Mouse (Mus musculus): ENCODE measurements at regions not wholly inside any gene's neighbourhood (a gene's known extent, or its start where the extent isn't known, plus 50 kb on each side); places are given as distances from the start of the nearest gene placed in this dataset.
"Not testable (repeated sequence)": the region's sequence is repeated elsewhere in the genome, so short reads cannot be mapped to it uniquely, and the experiment has no call there.

DNA sequence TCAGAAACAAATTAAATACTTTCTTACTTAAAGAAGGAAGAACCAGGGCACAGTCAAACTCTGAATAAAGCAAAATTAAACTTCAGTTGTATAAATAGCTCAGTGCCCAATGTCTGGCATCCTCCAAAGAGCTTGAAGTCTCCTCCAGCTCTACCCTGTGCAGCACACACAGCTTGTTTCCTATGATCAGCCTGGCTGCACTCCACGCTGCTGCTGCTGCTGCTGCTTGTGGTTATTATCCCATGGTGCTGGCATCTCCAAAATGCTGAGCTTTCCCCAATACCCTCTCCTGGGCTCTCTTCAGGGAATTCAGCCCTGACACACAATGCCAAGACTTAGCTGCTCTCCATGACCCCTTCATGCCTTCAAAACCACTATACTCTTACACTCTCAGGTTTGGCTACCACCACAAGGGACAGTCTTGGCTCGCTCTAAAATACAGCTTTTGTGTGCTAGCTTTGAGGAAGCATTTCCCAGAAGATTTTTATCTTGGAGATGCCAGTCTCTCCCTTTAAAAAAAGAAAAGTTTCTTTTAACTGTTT is 121.0 kb downstream of the Rab10 start:
- ATAC-seq, result not testable (repeated sequence)

DNA sequence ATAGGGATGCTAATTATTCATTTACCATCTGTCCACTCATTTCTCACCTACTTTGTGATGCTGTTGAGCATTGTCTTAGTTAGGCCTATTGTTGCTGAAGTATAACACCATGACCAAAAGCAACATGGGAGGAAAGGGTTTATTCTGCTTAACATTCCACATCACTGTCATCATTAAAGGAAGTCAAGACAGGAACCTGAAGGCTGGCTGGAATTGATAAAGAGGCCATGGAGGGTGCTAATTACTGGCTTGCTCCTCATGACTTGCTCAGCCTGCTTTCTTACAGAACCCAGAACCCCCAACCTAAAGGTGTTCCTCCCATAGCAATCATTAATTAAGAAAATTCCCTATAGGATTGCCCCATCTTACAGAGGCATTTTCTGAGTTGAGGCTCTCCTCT is 121.6 kb downstream of the Rab10 start:
- ATAC-seq, result no peak

DNA sequence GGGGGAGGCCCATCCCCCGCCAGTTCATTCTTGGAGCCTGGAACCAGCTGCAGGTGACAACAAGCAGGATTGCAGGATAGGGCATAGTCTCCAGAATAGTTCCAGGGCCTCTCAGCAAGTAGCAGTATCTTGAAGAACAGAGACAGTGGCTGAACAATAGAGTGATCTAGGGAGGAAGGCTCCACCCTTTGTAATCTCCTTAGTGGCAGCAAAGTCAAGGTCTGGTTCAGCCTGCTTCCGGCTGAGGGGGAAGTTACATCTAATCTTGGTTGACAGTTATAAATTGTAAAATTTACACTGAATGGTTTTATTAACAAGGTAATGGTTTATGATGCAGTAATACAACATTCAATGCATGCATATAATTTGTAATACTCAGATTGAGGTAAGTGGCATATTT is 136.4 kb downstream of the Rab10 start:
- no peak for ATAC-seq

DNA sequence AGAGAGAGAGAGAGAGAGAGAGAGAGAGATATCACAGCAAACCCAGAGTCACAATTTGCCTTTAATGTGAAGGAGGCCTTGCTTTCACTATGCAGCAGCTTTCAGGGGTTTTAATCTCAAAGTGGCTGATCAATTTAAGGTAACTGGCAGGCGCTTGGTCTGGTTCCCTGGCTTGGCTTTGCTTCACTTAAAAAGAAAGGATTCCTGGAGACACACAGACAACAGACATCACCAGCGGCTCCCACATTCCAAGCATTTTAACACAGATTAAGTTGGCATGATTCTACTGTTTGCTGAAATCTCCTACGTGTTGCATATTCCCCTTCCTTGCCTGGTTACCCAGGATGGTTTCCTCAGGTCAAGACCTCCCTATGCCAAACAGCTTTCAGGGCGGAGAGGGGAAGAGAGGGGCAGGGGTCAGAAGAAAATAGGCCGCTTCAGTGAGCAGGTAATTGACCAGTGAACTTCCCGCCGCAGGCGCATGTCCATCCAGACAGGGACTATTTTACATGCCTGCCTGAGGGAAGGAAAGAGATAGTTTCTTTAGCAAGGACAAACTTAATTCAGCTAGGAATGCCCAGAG is 140.0 kb downstream of the Rab10 start:
- ATAC-seq, result not testable (repeated sequence)

DNA sequence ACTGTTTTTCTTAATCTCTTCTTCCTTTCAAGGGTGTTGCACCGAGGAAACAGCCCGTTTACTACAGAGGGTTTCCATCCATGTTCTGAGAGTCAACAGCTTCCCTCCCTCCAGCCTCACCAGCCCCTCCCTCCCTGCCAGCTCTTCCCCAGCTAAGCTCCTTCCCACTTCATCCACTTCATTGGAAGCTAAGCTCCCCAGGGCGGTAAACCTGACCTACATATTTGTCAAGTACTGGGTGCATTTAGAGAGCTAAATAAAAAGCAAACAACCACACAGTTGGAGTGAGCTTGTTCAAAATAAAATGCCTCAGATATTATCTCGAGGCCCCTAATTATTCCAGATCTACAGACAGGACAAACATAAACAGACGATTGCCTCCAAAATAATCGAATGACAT is 148.1 kb downstream of the Rab10 start:
- ATAC-seq, result not testable (repeated sequence)

DNA sequence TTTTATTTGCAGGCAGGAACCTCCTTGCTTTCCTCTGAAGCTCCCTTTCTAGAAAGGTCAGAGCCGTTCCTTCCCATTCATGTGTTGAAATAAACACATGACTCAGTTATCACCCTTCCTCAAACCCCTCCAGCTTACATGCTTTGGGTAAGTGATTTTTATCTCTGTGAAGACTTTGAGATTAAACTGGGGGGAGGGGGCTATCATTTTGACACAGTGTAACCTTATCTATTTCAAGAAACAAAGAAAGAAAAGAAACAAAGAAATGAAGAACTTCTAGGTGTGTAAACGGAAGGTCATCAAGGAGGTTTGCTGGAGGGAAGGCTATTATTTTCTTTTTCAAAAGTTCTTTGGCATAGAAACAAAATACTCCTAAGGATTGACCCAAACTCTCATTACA is 151.0 kb downstream of the Rab10 start:
- not testable (repeated sequence) for ATAC-seq

DNA sequence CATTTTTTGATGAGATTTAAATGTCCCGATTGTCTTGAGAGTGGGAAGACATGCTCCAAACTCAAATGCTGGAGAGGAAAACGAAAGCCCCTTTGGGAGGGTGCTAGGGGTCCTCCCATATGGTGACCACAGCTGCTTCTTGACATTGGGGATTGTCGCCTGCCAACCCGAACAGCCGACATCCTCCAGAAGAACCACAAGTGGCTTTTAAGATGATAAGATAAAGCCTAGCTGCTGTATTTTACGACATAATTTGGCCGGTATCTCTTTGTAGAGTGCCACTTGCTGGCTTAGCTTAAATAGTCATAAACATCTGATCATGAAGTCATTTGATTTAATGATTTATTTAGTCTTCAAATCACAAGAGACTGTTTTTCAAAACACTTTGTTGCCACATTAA is 156.1 kb downstream of the Rab10 start:
- not testable (repeated sequence) for ATAC-seq

DNA sequence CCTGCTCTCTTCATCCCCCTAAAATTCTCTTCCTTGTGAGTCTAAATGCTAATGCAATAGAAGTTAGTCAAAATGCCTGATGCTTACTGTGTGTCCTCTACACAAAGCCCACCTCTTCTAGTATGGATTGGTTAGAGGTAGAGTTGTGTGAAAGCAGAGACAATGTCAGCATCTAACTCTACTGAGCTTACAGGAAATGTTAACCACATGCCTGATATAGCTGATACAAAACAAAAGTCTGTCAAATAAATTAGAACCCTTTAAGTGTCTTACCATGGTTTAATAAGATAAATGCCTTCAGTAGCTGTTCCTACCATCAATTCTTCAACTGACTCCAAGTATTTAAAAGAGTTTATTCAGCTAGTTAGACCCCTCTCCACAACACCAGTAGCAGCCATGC is 177.2 kb downstream of the Rab10 start:
- ATAC-seq, result not testable (repeated sequence)

DNA sequence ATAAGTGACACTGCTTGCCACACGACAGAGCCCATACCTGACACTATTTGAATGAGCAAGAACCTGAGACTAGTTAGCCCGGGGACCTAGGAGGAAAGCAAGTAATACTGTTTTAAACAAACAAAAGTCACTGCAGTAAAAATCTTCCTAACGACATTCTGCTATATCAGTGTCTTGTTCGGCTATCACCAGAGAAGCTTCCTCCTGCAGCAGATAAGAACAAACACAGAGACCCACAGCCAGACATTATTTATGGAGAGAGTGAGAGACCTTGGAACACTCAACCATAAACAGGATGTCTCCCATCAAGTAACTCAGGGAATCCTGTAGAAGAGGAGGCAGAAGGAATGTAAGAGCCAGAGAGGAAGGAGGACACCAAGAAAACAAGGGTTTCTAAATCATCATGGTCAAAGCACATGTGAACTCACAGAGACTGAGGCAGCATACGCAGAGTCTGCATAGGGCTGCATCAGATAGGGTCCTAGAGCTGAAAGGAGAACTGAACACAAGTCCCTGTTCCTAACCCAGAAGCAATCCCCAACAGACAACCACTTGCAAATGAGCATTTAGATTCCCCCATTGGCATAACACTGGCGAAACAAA is 178.5 kb downstream of the Rab10 start:
- ATAC-seq, result not testable (repeated sequence)

DNA sequence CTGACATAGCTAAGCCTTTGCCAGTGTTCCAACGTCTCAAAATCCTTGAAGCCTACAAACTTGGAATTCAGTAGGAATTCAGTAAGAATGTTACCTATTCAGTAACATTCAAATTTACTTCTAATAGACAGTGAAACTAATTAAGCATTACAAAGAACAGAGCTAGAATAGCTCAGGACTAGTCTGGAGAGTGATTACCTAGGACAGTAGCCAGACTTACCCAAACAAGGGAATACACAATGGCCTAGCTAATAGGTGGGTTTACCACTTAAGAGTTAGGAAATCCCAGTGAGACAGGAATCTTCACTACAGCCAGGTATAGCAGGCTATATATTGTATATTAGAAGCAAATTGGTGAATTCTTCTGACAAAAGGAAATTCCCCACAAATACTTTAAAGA is 182.4 kb downstream of the Rab10 start:
- ATAC-seq, result not testable (repeated sequence)

DNA sequence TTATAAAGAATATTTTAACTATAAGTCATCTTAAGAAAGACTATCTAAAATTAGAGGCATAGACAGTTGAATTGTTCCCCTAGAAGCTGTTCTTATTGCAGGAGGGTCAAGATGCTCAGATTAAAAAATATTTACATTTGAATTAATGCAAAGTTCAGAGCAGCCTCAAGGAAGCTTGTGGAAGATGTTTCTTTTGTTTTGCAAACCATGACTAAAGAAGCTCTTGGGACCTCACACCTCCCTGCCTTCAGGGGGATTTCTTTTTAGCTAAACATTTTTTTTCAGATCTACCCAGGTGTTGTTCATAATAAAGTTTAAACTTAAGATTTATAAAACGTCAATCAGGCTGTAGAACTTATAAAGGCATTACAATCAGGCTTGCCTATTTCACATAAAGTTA is 185.7 kb downstream of the Rab10 start:
- ATAC-seq, result no peak

DNA sequence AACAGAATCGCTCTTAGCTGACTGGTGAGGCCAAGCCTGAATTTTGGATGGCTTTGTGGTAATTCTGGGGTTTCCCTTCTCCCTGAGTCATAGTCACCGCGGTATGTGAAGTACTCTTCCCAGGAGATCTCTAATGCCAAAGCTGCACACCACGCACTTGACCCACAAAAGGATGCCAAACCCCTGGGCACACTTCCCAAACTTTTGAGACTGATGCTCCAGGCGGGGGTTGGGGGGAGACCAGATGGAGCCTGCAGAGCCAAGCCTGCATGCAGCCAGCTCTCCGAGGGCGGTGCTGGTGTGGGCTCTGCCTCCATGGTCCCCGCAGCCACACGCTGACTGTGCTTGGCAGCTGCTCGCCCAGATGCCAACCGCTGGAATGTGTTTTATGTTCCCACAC is 199.2 kb downstream of the Rab10 start:
- not testable (repeated sequence) for ATAC-seq

DNA sequence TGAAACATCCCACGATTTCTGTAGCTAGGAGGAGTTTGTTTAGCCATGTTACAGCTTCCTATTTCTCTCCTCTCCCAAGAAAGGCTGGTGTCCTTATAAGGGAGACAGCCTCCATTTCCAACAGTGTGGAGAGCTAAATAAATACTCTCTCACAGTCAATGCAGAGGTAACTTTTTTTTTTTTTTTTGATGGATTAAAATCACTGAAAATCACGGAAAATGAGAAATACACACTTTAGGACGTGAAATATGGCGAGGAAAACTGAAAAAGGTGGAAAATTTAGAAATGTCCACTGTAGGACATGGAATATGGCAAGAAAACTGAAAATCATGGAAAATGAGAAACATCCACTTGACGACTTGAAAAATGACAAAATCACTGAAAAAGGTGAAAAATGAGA is 200.1 kb downstream of the Rab10 start:
- ATAC-seq, result not testable (repeated sequence)

DNA sequence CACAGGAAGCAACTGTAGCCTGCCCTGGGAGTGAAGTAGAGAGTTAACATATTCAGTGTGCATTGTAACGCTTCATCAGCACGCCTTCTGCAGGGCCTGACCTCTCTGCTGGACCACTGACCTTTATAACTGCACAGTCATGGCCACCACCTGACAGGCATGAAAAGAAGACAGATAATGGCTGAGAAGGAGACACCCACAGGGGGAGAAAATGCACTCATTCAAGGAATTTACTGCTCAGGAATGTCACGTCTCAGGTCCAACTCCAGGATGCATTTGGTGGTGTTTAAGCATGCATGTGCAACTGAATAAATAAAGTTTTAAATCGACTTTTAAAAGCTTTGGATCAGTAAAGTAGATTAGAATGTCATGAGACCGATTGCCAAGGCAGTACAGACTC is 207.8 kb downstream of the Rab10 start:
- not testable (repeated sequence) for ATAC-seq

DNA sequence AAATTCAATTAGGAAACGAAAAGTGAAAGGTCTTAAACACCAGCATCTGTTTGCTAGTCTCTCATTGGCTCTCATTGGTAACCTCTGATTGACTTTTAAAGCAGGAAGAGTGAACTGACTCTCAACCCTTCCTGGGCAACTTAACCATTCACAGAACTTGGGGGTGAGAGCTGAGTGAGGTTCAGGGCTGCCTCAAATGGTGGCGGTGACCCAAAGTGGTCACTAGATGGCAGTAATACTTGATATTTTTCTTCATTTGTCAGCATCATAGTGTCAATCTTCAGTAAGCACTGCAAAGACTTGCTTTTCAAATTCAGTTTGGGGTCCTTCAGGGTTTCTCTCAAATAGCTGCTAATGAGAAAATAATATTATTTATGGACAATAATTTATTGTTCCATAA is 211.6 kb downstream of the Rab10 start:
- peak; percentile 87 for ATAC-seq

DNA sequence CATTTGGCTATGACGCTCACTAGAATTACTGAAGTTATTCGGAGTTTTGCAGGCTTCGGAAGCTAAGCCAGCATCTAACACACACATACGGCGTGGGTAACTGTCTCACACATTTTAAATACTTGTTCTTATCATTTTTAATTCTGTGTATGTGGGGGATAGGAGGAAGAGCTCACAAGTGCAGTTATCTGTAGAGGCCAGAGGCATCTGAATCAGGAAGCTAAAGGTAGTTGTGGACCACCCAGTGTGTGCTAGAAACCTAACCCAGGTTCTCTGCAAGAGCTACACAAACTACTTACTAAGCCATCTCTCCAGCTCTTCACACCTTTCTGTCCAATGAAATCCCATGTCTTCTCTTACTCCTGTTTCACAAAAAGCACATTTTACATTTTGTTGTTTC is 215.3 kb downstream of the Rab10 start:
- no peak for ATAC-seq

DNA sequence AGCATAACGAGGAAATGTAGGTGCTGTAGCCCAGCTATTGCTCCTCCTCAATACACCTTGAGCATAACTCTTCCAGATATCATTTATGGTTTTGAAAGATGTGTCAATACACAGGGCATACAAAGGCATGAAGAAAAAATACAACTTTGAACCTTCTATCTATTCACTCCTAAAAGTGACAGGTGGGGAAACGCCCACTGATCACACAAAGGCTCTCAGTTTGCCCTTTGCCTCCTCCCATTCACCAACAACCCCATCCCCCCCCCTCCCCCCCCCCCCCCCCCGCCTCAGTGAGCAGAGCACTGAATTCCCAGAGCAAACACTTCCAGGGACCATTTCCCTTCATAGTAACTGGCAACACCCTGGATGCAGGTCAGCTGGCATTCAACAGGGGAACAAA is 216.8 kb downstream of the Rab10 start:
- not testable (repeated sequence) for ATAC-seq

DNA sequence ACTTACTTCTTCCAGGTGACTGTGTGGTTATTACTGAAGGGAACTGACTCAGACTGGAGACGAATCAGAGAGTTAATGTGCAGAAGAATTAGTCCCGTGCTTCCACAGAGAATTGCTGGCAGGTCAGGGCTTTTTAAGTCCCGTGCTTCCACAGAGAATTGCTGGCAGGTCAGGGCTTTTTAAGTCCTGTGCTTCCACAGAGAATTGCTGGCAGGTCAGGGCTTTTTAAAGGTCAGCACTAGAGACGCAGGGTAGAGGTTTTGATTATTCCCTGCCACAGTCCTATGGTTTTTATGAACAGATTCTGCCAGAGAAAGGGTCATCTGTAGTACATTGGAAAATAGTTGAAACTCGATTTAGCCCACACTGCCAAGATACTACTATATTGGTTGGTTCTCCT is 260.2 kb downstream of the Rab10 start:
- not testable (repeated sequence) for ATAC-seq

DNA sequence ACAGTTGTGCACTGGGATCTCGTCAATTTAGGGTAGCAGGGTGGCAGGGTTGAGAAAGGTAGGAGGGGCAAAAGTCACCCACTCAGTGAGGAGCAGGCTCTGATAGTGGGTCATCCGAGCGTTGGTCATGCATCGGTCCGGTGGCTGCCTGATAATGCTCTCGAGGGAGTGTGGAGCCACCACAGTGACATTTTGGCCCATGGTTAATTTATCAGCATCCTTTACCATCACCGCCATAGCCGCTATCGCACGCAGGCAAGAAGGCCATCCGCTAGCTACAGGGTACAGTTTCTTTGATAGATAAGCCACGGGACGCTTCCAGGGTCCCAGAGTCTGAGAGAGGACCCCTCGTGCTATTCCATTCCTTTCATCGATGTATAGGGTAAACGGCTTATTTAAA is 291.3 kb downstream of the Rab10 start:
- ATAC-seq, result not testable (repeated sequence)

DNA sequence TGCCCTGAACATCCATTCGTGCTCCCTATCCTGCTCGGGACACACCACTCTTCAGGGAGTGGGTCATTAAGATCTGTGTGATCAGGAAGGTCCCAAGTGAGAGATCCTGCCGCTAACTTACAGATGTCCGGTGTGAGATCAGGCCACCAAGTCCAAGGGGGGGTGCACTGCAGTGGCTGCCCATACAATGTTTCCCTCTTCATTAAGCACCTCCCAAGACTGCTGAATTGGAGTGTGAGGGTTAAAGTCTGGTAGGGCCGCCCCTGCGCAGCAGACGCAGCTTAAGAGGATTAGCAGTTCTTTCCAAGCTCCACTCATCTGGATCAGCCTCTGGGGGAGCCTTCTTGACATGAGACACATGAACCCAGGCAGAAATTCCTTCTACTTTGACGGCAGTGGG is 293.0 kb downstream of the Rab10 start:
- ATAC-seq, result not testable (repeated sequence)
